Mouse (Mus musculus): ENCODE measurements around the gene Gm525.
A peak's percentile ranks its signal among the peaks of the same experiment; 100 is the strongest.
"Not testable (repeated sequence)": the region's sequence is repeated elsewhere in the genome, so short reads cannot be mapped to it uniquely, and the experiment has no call there.

Gm525 gene

GRCm38 (mm10) chr11:89073541-89073940, at the start of gene Gm525:
Gm525 (plus strand) TSS chr11:89073841.
- no peak for DNase-seq (ENCODE audit: low read depth, low spot score)

GRCm38 (mm10) chr11:89024181-89024881, 49.3 kb upstream of the Gm525 start:
- DNase-seq (ENCODE audit: low read depth, low spot score) = no peak

GRCm38 (mm10) chr11:89025603-89026002, 48.0 kb upstream of the Gm525 start:
- no peak for DNase-seq (ENCODE audit: low read depth, low spot score)

- DNase-seq (ENCODE audit: low read depth, low spot score) = no peak
Measured at GRCm38 (mm10) chr11:89026117-89026516, 47.5 kb upstream of the Gm525 start.

GRCm38 (mm10) chr11:89027955-89028361, 45.7 kb upstream of the Gm525 start:
- no peak for DNase-seq (ENCODE audit: low read depth, low spot score)

GRCm38 (mm10) chr11:89028871-89029405, 44.7 kb upstream of the Gm525 start:
- DNase-seq (ENCODE audit: low read depth, low spot score) = no peak

GRCm38 (mm10) chr11:89030552-89030951, 43.1 kb upstream of the Gm525 start:
- DNase-seq (ENCODE audit: low read depth, low spot score) = no peak

GRCm38 (mm10) chr11:89031189-89031588, 42.5 kb upstream of the Gm525 start:
- DNase-seq (ENCODE audit: low read depth, low spot score) = no peak

- no peak for DNase-seq (ENCODE audit: low read depth, low spot score)
Measured at GRCm38 (mm10) chr11:89034592-89034991, 39.0 kb upstream of the Gm525 start.

GRCm38 (mm10) chr11:89035552-89035951, 38.1 kb upstream of the Gm525 start:
- DNase-seq (ENCODE audit: low read depth, low spot score) = no peak

- no peak for DNase-seq (ENCODE audit: low read depth, low spot score)
Measured at GRCm38 (mm10) chr11:89038496-89038895, 35.1 kb upstream of the Gm525 start.

- no peak for DNase-seq (ENCODE audit: low read depth, low spot score)
Measured at GRCm38 (mm10) chr11:89039325-89039724, 34.3 kb upstream of the Gm525 start.

GRCm38 (mm10) chr11:89041073-89041472, 32.6 kb upstream of the Gm525 start:
- DNase-seq (ENCODE audit: low read depth, low spot score) = not testable (repeated sequence)

GRCm38 (mm10) chr11:89043046-89043445, 30.6 kb upstream of the Gm525 start:
- DNase-seq (ENCODE audit: low read depth, low spot score) = no peak

- not testable (repeated sequence) for DNase-seq (ENCODE audit: low read depth, low spot score)
Measured at GRCm38 (mm10) chr11:89045501-89045900, 28.1 kb upstream of the Gm525 start.

GRCm38 (mm10) chr11:89046021-89046420, 27.6 kb upstream of the Gm525 start:
- DNase-seq (ENCODE audit: low read depth, low spot score) = no peak

GRCm38 (mm10) chr11:89051767-89052166, 21.9 kb upstream of the Gm525 start:
- no peak for DNase-seq (ENCODE audit: low read depth, low spot score)

- DNase-seq (ENCODE audit: low read depth, low spot score) = no peak
Measured at GRCm38 (mm10) chr11:89055931-89056690, 17.5 kb upstream of the Gm525 start.

- no peak for DNase-seq (ENCODE audit: low read depth, low spot score)
Measured at GRCm38 (mm10) chr11:89058515-89059270, 14.9 kb upstream of the Gm525 start.

- peak; percentile 34 for DNase-seq (ENCODE audit: low read depth, low spot score)
Measured at GRCm38 (mm10) chr11:89059919-89060422, 13.7 kb upstream of the Gm525 start.

- peak; percentile 88 for DNase-seq (ENCODE audit: low read depth, low spot score)
Measured at GRCm38 (mm10) chr11:89060423-89061089, 13.1 kb upstream of the Gm525 start.
